Mouse (Mus musculus) thymus, postnatal 36 days (tissue): ENCODE results near the gene Sesn2.

Experiments used
- DNase-seq, 2 experiments: peaks; one replicate each; pipeline ENCODE4 v3.0.0; 2022; ENCODE audit warnings: mixed read lengths in 2 of 2

The Sesn2 gene

DNA sequence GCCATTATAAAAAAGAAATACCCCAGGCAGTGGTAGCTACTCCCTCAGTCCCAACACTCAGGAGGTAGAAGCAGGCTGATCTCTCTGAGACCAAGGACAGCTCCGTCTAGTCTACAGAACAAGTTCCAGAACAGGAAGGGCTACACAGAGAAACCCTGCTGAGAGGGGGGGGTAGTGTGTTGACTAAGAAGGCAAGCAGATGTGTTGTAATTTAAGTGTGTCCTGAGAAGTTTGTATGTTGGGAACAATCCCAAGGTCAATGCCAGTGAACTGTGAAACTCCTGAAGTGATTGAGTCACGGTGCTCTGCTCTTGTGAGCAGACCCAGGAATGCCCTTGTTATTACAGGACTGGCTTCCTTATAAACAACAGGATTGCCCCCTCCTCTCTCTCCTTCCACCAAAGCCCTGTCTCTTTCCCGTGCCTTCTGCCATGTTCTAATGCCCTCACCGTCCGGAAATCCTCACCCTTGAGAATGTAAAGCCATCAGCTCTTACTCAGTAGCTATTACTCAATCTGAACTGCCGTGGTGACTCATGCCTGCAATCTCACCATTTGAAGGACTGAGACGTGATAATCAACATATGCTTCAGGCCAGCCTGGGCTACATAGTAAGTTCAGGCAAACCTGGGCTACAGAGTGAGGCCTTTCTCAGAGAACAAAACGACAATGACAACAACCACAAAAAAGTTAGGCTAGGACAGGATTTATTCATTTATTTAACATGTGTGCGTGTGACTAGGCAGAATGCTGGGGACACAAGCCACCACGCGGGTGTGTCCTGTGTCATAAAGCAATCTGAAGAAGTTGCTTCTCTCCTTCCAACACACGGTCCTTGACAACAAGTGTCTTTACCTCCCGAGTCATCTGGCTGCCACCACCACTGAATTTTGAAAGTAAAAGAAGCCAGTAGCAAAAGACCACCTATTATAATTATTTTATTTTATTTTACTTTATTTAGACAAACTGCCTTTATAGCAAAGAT is 34.1 kb downstream of the Sesn2 start:
- no peak for DNase-seq

DNA sequence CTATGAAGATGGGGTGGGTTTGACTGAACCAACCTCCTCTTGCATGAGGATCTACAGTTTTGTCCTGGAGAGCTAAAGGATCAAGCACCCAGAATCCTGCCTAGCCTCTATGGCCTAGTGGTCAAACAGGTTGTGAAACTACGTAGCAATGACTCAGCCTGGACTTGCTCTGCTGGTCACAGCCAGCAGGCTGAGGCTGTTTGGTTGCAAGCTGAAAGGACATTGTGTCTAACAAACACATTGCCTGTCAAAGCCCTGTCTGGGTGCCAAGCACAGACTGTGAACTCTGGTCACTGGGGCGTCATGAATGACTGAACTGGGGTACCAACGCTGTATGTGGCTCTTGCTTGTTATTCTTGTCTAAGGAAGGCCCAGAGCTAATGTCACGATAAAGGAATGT is 35.7 kb downstream of the Sesn2 start:
- DNase-seq: no peak

DNA sequence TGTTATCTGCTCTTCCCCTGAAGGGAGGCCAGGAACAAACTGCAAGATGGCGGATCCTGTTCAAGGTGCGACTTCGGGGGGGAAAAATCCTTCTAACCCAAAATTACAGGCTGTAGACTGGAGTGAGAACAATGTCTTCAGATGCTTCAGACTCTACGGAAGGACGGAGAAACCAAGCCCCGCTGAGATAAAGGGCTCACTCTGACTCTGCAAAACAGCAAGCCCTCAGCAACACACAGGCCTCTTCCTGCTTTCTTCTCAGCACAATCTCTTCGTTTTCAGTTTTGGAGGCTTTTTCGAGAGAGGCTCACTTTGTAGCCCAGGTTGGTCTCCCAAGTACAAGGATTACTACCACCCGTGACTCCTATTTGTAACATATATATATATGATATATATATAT is 36.9 kb downstream of the Sesn2 start:
- no peak for DNase-seq

DNA sequence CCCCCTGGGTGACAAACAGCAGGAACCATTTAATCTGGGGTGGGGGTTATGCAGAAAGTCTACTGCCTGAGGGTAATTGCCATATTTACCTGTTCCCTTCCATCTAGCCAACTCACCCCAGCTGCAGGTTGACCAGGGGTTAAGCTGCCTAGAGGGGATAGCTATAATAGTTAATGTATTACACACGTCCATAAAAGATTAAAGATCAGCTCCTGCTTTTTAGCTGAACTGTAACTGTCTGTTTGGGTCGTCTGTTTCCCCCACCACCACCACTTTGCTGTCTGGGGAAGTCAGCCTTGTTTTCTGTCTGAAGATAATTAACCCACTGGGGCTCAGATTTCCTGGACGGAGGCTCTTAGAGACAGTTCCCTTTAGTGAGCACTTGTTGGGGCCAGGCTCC is 40.4 kb downstream of the Sesn2 start:
- no peak for DNase-seq

DNA sequence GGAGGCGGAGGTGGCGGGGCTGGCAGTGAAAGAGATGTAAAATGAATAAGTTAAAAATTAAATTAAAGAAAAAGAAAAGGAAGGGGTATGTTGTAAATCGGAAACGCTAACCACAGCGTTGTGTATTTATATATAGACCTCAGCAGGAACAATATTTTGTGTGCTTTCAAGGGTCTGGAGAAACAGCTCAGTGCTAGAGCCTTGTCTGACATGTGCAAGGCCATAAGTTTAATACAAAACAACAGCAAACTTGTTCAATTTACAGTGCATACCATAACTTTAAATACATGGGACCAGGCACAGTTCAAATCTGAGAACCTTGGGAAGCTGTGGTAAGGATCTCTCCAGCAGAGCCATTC is 46.1 kb downstream of the Sesn2 start:
- no peak for DNase-seq

DNA sequence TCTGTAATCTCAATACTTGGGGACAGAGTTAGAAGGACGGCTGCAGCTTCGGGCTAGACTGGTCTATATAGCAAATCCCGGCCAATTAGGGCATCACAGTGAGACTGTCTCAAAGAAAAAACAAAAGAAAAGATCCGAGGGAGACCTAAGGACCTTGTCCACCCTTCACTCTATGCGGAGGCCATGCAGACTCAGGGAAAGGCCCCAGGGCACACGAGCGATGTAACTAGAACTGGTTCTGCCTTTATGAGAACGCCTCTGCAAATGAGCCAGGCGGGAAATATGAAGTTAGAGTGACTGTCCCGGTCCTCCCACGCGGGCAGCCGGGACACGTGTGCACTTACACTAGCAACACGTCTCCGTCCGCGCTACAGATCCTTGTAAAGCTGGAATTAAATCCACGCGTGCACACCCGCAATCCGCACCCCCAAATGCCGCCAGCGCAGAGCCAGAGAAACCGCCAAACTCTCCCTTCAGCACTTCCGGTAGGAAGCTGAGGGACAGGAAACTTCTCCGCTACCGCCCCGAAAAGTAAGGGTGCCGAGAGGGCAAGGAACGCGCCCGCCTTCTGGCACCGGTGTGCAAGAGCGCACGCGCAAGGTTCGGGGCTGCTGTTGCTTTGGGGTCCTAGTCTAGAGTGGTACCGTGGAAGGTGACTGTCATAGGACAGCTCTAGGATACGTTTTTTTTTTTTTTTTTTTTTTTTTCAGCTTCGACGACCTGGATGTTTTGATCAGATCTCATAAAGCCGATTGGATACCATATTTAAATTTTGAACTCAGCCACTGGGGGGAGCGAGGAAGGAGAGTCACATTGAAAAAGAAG is 46.7 kb downstream of the Sesn2 start, which contains the start of gene Med18:
Gene Med18 (minus strand): TSS at position 492 of the 825 bp plus-strand sequence.
- peak; percentile 92 to 93 for DNase-seq

DNA sequence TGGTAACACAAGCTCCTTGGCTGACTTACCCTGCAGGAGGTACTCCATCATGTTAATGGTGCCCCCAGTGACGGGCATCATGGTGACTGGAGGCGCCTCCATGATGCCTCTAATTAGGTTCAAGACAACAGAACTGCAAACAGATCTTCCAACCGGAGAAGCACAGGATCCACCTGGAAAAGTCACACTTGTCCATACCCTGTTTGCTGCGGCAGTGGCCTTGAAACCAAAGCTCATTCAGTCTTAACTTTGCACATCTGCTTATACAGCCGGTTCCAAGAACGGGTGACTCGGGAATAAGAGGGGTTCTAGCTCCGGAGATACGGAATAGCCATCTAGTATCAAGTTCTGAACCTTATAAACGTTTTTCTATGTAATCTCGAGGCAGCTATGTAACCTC is 47.5 kb downstream of the Sesn2 start:
- no peak for DNase-seq

DNA sequence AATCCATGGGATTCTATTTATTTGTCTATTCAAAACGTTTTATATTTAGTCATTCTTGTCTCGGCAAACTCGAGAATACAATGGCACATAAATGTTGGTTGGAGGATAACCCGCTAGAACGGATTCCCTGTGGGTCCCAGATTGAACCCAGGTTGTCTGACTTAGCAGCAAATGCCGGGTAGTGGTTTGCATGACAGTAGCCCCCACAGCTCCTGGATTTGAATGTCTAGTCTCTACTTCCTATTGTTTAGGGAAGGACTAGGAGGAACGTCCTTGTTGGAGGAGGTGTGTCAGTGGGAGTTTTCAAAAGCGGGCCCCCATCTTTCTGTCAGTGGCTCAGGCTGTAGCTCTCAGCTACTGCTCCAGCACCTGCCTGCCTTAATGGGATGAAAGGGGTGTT is 50.1 kb downstream of the Sesn2 start:
- no peak for DNase-seq

DNA sequence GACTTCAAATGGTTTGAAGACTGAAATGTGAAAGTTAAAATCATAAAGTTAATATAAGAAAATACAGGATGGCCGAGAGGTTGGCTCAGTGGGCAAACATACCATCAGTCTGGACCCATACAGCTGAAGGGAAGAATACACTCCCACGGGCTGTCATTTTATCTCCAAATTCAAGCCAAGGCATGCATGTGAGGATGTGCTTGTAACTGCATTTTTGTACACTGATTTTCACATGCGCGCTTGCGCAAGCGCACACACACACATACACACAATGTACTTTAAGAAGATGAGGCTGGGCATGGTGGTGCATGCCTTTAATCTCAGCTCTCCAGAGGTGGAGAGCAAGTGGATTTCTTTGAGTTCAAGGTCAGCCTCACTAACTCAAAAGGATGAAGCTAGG is 54.7 kb downstream of the Sesn2 start:
- DNase-seq: no peak

DNA sequence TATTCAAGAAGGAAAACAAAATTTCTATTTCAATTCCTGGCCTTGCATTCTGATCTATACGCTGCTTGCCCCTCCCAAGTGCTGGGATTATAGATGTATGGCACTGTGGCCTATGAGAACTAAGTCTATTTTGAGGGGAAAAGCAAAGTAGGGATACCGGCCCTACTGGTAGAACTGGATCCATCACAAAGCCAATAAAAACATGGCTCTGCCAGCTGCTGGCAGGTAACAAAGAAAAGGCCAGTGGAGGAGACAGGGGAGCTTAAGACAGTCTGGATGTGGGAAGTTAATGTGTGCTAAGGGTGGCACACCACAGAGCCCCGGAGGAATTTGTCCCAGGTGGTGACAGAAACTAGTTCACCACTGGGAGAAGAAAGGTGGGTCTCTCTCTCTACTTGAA is 55.2 kb downstream of the Sesn2 start:
- DNase-seq: no peak

DNA sequence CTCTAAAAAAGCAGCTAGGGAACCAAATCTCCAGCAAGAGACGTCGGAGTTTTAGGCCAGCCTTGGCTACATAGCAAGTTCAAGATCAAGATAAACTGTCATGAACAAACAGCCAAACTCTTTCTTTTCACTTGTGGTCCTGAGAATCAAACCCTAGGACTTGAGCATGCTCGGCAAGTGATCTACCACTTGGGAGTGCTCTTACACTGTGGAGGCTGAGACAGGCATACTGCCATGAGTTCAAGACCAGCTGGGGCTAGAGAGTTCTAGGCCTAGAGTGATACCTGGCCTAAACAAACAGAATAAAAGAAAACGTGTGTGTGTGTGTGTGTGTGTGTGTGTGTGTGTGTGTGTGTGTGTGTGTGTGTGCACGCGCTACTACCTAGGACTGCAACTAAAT is 56.1 kb downstream of the Sesn2 start:
- DNase-seq: no peak

DNA sequence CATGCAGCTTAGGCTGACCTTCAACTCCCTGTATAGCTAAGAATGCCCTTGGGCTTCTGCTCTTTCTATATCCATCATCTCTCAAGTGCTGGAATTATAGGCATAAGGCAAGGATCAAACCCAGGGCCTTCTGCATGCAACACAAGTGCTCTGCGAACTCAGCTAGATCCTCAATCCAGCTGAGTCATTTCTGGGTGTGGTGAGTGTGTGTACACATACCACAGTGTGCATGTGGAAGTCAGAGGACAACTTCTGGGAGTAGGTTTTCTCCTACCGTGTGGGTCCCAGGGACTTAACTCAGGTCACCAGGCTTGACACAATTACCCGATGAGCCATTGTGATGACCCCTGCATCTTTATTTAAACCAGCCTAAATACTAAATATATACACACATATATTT is 60.5 kb downstream of the Sesn2 start:
- DNase-seq: no peak

DNA sequence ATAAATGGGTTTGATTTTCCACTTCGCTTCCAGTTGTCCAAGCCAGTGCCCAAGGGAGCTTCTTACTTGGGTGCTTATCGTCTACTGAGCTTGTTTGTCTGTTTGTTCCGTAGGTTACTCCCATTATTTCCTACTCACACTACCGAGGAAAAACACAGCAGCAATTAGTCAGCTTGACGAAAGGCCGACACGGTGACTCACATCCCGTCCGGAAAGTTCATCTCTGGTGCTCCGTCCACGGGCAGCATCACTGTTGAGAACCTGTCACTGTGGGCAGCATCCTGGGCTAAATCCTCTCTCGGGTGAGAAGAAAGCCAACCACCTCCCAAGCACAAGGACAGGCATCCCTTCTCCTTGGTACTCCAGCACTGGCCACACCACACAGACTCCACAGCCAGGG is 64.2 kb downstream of the Sesn2 start:
- DNase-seq: no peak

DNA sequence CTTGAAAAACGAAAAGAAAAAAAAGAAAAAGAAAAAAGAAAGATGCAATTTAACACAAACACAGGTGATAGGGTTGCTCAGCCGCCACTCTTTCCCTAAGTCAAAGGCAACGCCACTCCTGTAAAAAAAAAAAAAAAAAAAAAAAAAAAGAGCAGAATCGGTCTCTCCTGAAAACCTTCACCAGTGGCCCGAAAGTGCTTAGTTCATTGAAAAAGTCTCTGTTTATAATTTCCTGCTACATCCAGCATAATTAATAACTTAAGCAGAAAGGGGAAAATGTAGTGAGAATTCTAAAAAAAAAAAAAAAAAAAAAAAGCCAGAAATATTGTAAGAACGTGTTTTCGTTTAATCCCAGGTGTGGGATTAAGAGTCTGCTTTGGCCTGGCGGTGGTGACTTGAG is 65.8 kb downstream of the Sesn2 start:
- no peak for DNase-seq
